Mouse (Mus musculus) megakaryocyte-erythroid progenitor cell, adult 5 weeks (primary cell): Measurements from ENCODE around the gene Smpdl3a. TPM values are rescaled to one million over a fixed set of nuclear protein-coding genes. Genes with fewer than 3 reads are reported as not detected.

Experiments
- polyA plus RNA-seq: library from polyadenylated mRNA; stranded (reverse); fragments of >175 nt; gene quantifications from 2 replicates; pipeline ENCODE4 v1.2.3, GENCODE M21; 2012

Smpdl3a gene
- polyA plus RNA-seq, result 29.1 and 54.3 TPM in 2 replicates

GRCm38 (mm10) chr10:57794018-57794417 is at the start of gene Smpdl3a:
Smpdl3a (plus strand) TSS chr10:57794335.

GRCm38 (mm10) chr10:57784876-57785150 is 9.3 kb upstream of the Smpdl3a start, which contains the start of gene Fabp7:
Fabp7 (plus strand) TSS chr10:57784881.

Other genes with a start within 250 kb of the Smpdl3a start
- 3.5 and 5.0 TPM in 2 replicates for gene Pkib, start 162.4 kb upstream of the Smpdl3a start, polyA plus RNA-seq
- not detected in 2 replicates for gene Fabp7, start 9.5 kb upstream of the Smpdl3a start, polyA plus RNA-seq